Mouse (Mus musculus): ENCODE data around the gene C8g. TPM values are rescaled to one million over a fixed set of nuclear protein-coding genes. Genes with fewer than 3 reads are reported as not detected.

The C8g gene
- total RNA-seq, 2 experiments from 2014 or later, result 1.3 to 2.1 TPM

GRCm38 (mm10) chr2:25500576-25501405 lies 728 bp downstream of the C8g start, which contains the start of gene Fbxw5:
Gene Fbxw5 (plus strand): TSS chr2:25500750.
- DNase-seq (ENCODE audit: low spot score in 2 of 2), result peak; percentile 69 to 90

GRCm38 (mm10) chr2:25500071-25500575 lies 1.4 kb downstream of the C8g start:
- peak in 1 of 2 experiments; percentile 26 for DNase-seq (ENCODE audit: low spot score in 2 of 2)

GRCm38 (mm10) chr2:25498622-25499478 lies 2.7 kb downstream of the C8g start:
- no peak for DNase-seq (ENCODE audit: low spot score in 2 of 2)

GRCm38 (mm10) chr2:25497846-25498575 lies 3.5 kb downstream of the C8g start:
- DNase-seq (ENCODE audit: low spot score in 2 of 2), result no peak

GRCm38 (mm10) chr2:25496462-25496861 lies 5.1 kb downstream of the C8g start:
- DNase-seq (ENCODE audit: low spot score in 2 of 2), result peak in 1 of 2 experiments; percentile 47

GRCm38 (mm10) chr2:25493476-25493961 lies 8.0 kb downstream of the C8g start, which contains the start of gene Lcn12:
Gene Lcn12 (minus strand): TSS chr2:25493911.
- DNase-seq (ENCODE audit: low spot score in 2 of 2), result no peak

GRCm38 (mm10) chr2:25492988-25493387 lies 8.5 kb downstream of the C8g start:
- DNase-seq (ENCODE audit: low spot score in 2 of 2), result no peak

GRCm38 (mm10) chr2:25488671-25489068 lies 12.8 kb downstream of the C8g start:
- DNase-seq (ENCODE audit: low spot score in 2 of 2), result no peak

- DNase-seq (ENCODE audit: low spot score in 2 of 2), result no peak
Measured at GRCm38 (mm10) chr2:25487965-25488670, 13.4 kb downstream of the C8g start.

- DNase-seq (ENCODE audit: low spot score in 2 of 2), result no peak
Measured at GRCm38 (mm10) chr2:25484901-25485647, 16.4 kb downstream of the C8g start.

- no peak for DNase-seq (ENCODE audit: low spot score in 2 of 2)
Measured at GRCm38 (mm10) chr2:25482969-25483368, 18.6 kb downstream of the C8g start.

- no peak for DNase-seq (ENCODE audit: low spot score in 2 of 2)
Measured at GRCm38 (mm10) chr2:25480541-25480940, 21.0 kb downstream of the C8g start.

- DNase-seq (ENCODE audit: low spot score in 2 of 2), result no peak
Measured at GRCm38 (mm10) chr2:25479551-25480311, 21.8 kb downstream of the C8g start.

GRCm38 (mm10) chr2:25477967-25478675 lies 23.4 kb downstream of the C8g start:
- peak in 1 of 2 experiments; percentile 84 for DNase-seq (ENCODE audit: low spot score in 2 of 2)

GRCm38 (mm10) chr2:25477541-25477940 lies 24.0 kb downstream of the C8g start:
- no peak for DNase-seq (ENCODE audit: low spot score in 2 of 2)

- DNase-seq (ENCODE audit: low spot score in 2 of 2), result no peak
Measured at GRCm38 (mm10) chr2:25472550-25472949, 29.0 kb downstream of the C8g start.

GRCm38 (mm10) chr2:25469969-25470368 lies 31.6 kb downstream of the C8g start, which contains the start of gene Ptgds:
Gene Ptgds (minus strand): TSS chr2:25470046.
- DNase-seq (ENCODE audit: low spot score in 2 of 2), result no peak
